Mouse (Mus musculus) liver, embryonic 14.5 days (tissue): ENCODE measurements around the gene Krtap1-5. TPM values are rescaled to one million over a fixed set of nuclear protein-coding genes. Genes with fewer than 3 reads are reported as not detected.

Experiments
- ATAC-seq: fragments of 200-750 bp; cut with Nextera tagmentation; 2 replicates; pipeline ENCODE4 v1.8.0; 2017; ENCODE audit warnings: moderate number of reproducible peaks, mild to moderate bottlenecking, moderate library complexity; ENCODE audit not compliant: insufficient read depth
- DNase-seq, 3 experiments: peaks; one replicate each; pipeline ENCODE4 v3.0.0-alpha.2; 2012 to 2013; ENCODE audit warnings: low read depth in 3 of 3, low spot score in 3 of 3
- H3K27ac ChIP-seq: fragments of 300-500 bp; sonication (generic); 2 replicates; pipeline ENCODE4 v1.5.1; 2014; ENCODE audit warnings: moderate library complexity, mild to moderate bottlenecking, control low read depth, inconsistent platforms
- H3K27me3 ChIP-seq: fragments of 300-500 bp; sonication (generic); 2 replicates; pipeline ENCODE4 v1.6.1; 2014; ENCODE audit warnings: mild to moderate bottlenecking, low read length, moderate library complexity; ENCODE audit not compliant: control insufficient read depth, insufficient read depth
- H3K36me3 ChIP-seq: fragments of 300-500 bp; sonication (generic); replicated peaks from 2 replicates; pipeline ENCODE4 v1.6.1; 2014; ENCODE audit warnings: low read depth; ENCODE audit not compliant: control insufficient read depth, insufficient read depth
- H3K4me1 ChIP-seq, 2 experiments: fragments of 200-500 bp in 1 of 2; fragments of 300-500 bp in 1 of 2; sonication (generic) in 1 of 2; replicated peaks; 2 replicates each; pipeline ENCODE4 v1.6.1; 2012 to 2014; ENCODE audit warnings: antibody characterized with exemption in 1 of 2, inconsistent platforms in 1 of 2, low read length in 1 of 2; ENCODE audit not compliant: control insufficient read depth in 2 of 2, insufficient read depth in 2 of 2
- H3K4me2 ChIP-seq: fragments of 300-500 bp; sonication (generic); 2 replicates; pipeline ENCODE4 v1.6.1; 2014; ENCODE audit warnings: low read depth, mild to moderate bottlenecking, control low read depth, moderate library complexity
- H3K4me3 ChIP-seq, 2 experiments: fragments of 200-500 bp in 1 of 2; fragments of 300-500 bp in 1 of 2; sonication (generic) in 1 of 2; 2 replicates each; pipeline ENCODE4 v1.5.1; 2012 to 2014; ENCODE audit warnings: low read depth in 2 of 2, low read length in 2 of 2, mild to moderate bottlenecking in 2 of 2, control low read depth in 1 of 2, inconsistent platforms in 1 of 2, moderate library complexity in 1 of 2; ENCODE audit not compliant: insufficient read depth in 1 of 2
- H3K9ac ChIP-seq: fragments of 300-500 bp; sonication (generic); replicated peaks from 2 replicates; pipeline ENCODE4 v1.6.1; 2014; ENCODE audit warnings: mild to moderate bottlenecking, control low read depth, moderate library complexity
- H3K9me3 ChIP-seq: fragments of 300-500 bp; sonication (generic); 2 replicates; pipeline ENCODE4 v1.6.1; 2016; ENCODE audit warnings: low read length, mixed read lengths; ENCODE audit not compliant: control insufficient read depth
- CTCF ChIP-seq: IDR thresholded peaks from 2 replicates; pipeline ENCODE4 v1.5.1; 2016; ENCODE audit warnings: antibody characterized with exemption, low read depth, control low read depth
- EP300 ChIP-seq: IDR thresholded peaks from 2 replicates; pipeline ENCODE4 v1.6.1; 2016; ENCODE audit warnings: antibody characterized with exemption, low read depth
- WGBS: fragments of 180-500 bp; shearing (Covaris S2); extraction: QIAGEN DNeasy Blood & Tissue Kit; methylation state at CpG from one replicate; pipeline ENCODE4 v1.1.7; 2014; ENCODE audit not compliant: insufficient replicate concordance; 5-methylcytosine and 5-hydroxymethylcytosine counted together
- polyA plus RNA-seq, 2 experiments: library from polyadenylated mRNA; depleted of rRNA in 1 of 2; stranded (reverse) in 1 of 2; unstranded in 1 of 2; fragments of >200 nt; fragmentation: Nextera tagmentation in 1 of 2; extraction: Ambion mirVana in 1 of 2; gene quantifications; 2 replicates each; pipeline versions ENCODE4 v1.2.1 to v1.2.3; 2012 to 2014

Krtap1-5 gene
- polyA plus RNA-seq, 2 experiments: not detected

DNA sequence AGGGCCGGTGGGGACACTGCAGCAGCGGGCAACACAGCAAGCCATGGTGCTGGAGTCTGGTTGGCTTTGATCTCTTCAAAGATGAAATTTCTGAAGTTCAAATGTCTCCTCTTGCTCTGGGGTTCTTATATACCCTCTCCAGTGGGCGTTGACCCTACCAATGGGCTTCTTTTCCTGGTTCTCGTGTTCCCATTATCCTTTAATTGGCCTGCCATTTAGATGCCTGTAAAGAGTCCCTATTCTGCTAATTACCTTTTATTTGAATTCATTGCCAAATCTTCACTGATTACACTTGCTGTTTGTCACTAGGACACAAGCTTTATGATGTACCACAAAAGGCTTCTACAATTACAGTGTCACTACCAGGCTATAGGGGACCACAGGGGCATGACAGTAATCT lies 30.1 kb downstream of the Krtap1-5 start, which contains the start of gene Krtap3-3:
Krtap3-3 (minus strand) TSS at position 101 of the 400 bp plus-strand sequence.
- no peak within 1 kb of the TSS for H3K27ac ChIP-seq
- no peaks in the 10 kb centered on the region for H3K27me3 ChIP-seq
- no peaks in the 10 kb centered on the region for H3K4me1 ChIP-seq
- 60% methylated on average over 4 of the region's 4 CpGs for WGBS
- H3K4me2 ChIP-seq: no peak within 1 kb of the TSS
- no peak for TF ChIP-seq EP300
- no peak for TF ChIP-seq CTCF
- no peak within 1 kb of the TSS for H3K9ac ChIP-seq
- DNase-seq (no peak), ATAC-seq (no peak)
- no peaks in the 10 kb centered on the region for H3K9me3 ChIP-seq
- no peak within 1 kb of the TSS for H3K4me3 ChIP-seq
- H3K36me3 ChIP-seq: no peaks in the 10 kb centered on the region

DNA sequence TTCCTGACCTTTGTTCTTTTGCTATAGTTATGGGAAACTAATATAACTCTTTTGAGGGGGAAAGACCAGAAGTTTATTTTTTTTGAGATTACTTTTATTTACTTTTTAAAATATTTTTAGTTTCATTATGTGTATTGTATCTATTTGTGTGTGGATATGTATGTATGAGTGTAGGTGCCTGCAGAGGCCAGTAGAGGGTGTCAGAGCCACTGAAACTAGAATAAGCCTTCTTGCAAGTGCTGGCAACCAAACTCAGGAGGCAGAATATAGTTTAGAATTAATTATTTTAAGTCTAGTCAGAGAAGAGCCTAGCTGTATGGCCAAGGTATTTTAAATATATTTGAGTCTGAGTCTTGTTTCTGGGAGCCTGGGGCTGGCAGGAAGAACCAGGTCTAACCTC lies 32.9 kb downstream of the Krtap1-5 start:
- H3K36me3 ChIP-seq: no peaks in the 10 kb centered on the region
- no peak for ATAC-seq
- no peak for DNase-seq
- H3K9me3 ChIP-seq: no peaks in the 10 kb centered on the region
- H3K27me3 ChIP-seq: no peaks in the 10 kb centered on the region
- no peak overlapping the region for H3K9ac ChIP-seq
- no peak overlapping the region for H3K27ac ChIP-seq
- H3K4me3 ChIP-seq: no peak overlapping the region
- no peak for TF ChIP-seq CTCF
- no peak for TF ChIP-seq EP300
- no peaks in the 10 kb centered on the region for H3K4me1 ChIP-seq
- H3K4me2 ChIP-seq: no peak overlapping the region

DNA sequence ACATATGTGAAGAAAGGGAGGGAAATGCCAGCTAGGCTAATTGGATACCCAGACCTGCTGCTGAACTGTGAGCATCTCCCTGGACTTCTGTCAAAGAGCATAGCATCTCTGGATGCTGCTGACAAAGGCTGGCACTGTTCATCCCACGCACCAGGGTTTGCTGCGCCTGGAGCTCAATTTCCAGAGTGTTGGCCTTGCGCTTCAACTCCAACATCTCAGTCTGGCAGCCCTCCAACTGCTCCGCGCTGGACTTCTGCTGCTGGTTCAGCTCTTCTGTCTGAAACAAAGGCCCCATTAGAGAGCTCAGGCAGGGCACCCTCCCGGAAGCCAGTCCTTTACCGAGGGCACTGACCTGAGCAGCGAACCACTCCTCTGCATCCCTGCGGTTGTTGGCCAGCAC lies 41.1 kb downstream of the Krtap1-5 start:
- H3K4me1 ChIP-seq: no peaks in the 10 kb centered on the region
- WGBS: 75% methylated on average over 9 of the region's 9 CpGs
- TF ChIP-seq CTCF (no peak), EP300 (no peak)
- no peak for ATAC-seq
- no peak overlapping the region for H3K4me2 ChIP-seq
- no peaks in the 10 kb centered on the region for H3K27me3 ChIP-seq
- DNase-seq: no peak
- H3K9me3 ChIP-seq: no peaks in the 10 kb centered on the region
- no peaks in the 10 kb centered on the region for H3K36me3 ChIP-seq
- H3K4me3 ChIP-seq: no peak overlapping the region
- H3K9ac ChIP-seq: no peak overlapping the region
- no peak overlapping the region for H3K27ac ChIP-seq

Other genes starting within 250 kb of the Krtap1-5 start
Only the 30 nearest of the 36 such genes appear.
- 0.02 TPM in 1 of 2 replicates, not detected in the other for gene Krt28, start 206.1 kb downstream of the Krtap1-5 start, polyA plus RNA-seq (2012; rRNA removed)
- gene Krt28, start 206.1 kb downstream of the Krtap1-5 start, polyA plus RNA-seq (2014; fragmentation: Nextera tagmentation; extraction: Ambion mirVana): not detected in 2 replicates
- gene Krt10, start 191.7 kb downstream of the Krtap1-5 start, polyA plus RNA-seq (2012; rRNA removed): 1.3 and 1.6 TPM in 2 replicates
- gene Krt10, start 191.7 kb downstream of the Krtap1-5 start, polyA plus RNA-seq (2014; fragmentation: Nextera tagmentation; extraction: Ambion mirVana): 3.2 and 5.1 TPM in 2 replicates
- not detected in 2 replicates for gene Krt12, start 158.8 kb downstream of the Krtap1-5 start, polyA plus RNA-seq (2012; rRNA removed)
- gene Krt12, start 158.8 kb downstream of the Krtap1-5 start, polyA plus RNA-seq (2014; fragmentation: Nextera tagmentation; extraction: Ambion mirVana): not detected in 2 replicates
- gene Krt20, start 142.9 kb downstream of the Krtap1-5 start, polyA plus RNA-seq (2012; rRNA removed): 8.5 and 15.2 TPM in 2 replicates
- 20.0 and 21.6 TPM in 2 replicates for gene Krt20, start 142.9 kb downstream of the Krtap1-5 start, polyA plus RNA-seq (2014; fragmentation: Nextera tagmentation; extraction: Ambion mirVana)
- 0.24 and 0.32 TPM in 2 replicates for gene Krt23, start 87.9 kb downstream of the Krtap1-5 start, polyA plus RNA-seq (2012; rRNA removed)
- gene Krt23, start 87.9 kb downstream of the Krtap1-5 start, polyA plus RNA-seq (2014; fragmentation: Nextera tagmentation; extraction: Ambion mirVana): 0.24 and 1.00 TPM in 2 replicates
- gene Krt39, start 59.7 kb downstream of the Krtap1-5 start, polyA plus RNA-seq (2012; rRNA removed): not detected in 2 replicates
- not detected in 2 replicates for gene Krt39, start 59.7 kb downstream of the Krtap1-5 start, polyA plus RNA-seq (2014; fragmentation: Nextera tagmentation; extraction: Ambion mirVana)
- not detected in 2 replicates for gene Krt40, start 37.9 kb downstream of the Krtap1-5 start, polyA plus RNA-seq (2012; rRNA removed)
- not detected in 2 replicates for gene Krt40, start 37.9 kb downstream of the Krtap1-5 start, polyA plus RNA-seq (2014; fragmentation: Nextera tagmentation; extraction: Ambion mirVana)
- gene Krtap3-3, start 30.2 kb downstream of the Krtap1-5 start, polyA plus RNA-seq (2012; rRNA removed): not detected in 2 replicates
- not detected in 2 replicates for gene Krtap3-3, start 30.2 kb downstream of the Krtap1-5 start, polyA plus RNA-seq (2014; fragmentation: Nextera tagmentation; extraction: Ambion mirVana)
- not detected in 2 replicates for gene Krtap3-2, start 24.2 kb downstream of the Krtap1-5 start, polyA plus RNA-seq (2012; rRNA removed)
- not detected in 2 replicates for gene Krtap3-2, start 24.2 kb downstream of the Krtap1-5 start, polyA plus RNA-seq (2014; fragmentation: Nextera tagmentation; extraction: Ambion mirVana)
- not detected in 2 replicates for gene Gm11939, start 21.6 kb downstream of the Krtap1-5 start, polyA plus RNA-seq (2012; rRNA removed)
- not detected in 2 replicates for gene Gm11939, start 21.6 kb downstream of the Krtap1-5 start, polyA plus RNA-seq (2014; fragmentation: Nextera tagmentation; extraction: Ambion mirVana)
- not detected in 2 replicates for gene Krtap3-1, start 14.4 kb downstream of the Krtap1-5 start, polyA plus RNA-seq (2012; rRNA removed)
- not detected in 2 replicates for gene Krtap3-1, start 14.4 kb downstream of the Krtap1-5 start, polyA plus RNA-seq (2014; fragmentation: Nextera tagmentation; extraction: Ambion mirVana)
- gene Krtap1-4, start 2.6 kb upstream of the Krtap1-5 start, polyA plus RNA-seq (2012; rRNA removed): not detected in 2 replicates
- not detected in 2 replicates for gene Krtap1-4, start 2.6 kb upstream of the Krtap1-5 start, polyA plus RNA-seq (2014; fragmentation: Nextera tagmentation; extraction: Ambion mirVana)
- not detected in 2 replicates for gene Krtap1-3, start 10.3 kb upstream of the Krtap1-5 start, polyA plus RNA-seq (2012; rRNA removed)
- not detected in 2 replicates for gene Krtap1-3, start 10.3 kb upstream of the Krtap1-5 start, polyA plus RNA-seq (2014; fragmentation: Nextera tagmentation; extraction: Ambion mirVana)
- gene Krtap9-3, start 17.1 kb upstream of the Krtap1-5 start, polyA plus RNA-seq (2012; rRNA removed): not detected in 2 replicates
- not detected in 2 replicates for gene Krtap9-3, start 17.1 kb upstream of the Krtap1-5 start, polyA plus RNA-seq (2014; fragmentation: Nextera tagmentation; extraction: Ambion mirVana)
- gene Gm11938, start 22.3 kb upstream of the Krtap1-5 start, polyA plus RNA-seq (2012; rRNA removed): not detected in 2 replicates
- gene Gm11938, start 22.3 kb upstream of the Krtap1-5 start, polyA plus RNA-seq (2014; fragmentation: Nextera tagmentation; extraction: Ambion mirVana): not detected in 2 replicates
- gene Gm11937, start 29.2 kb upstream of the Krtap1-5 start, polyA plus RNA-seq (2012; rRNA removed): not detected in 2 replicates
- gene Gm11937, start 29.2 kb upstream of the Krtap1-5 start, polyA plus RNA-seq (2014; fragmentation: Nextera tagmentation; extraction: Ambion mirVana): not detected in 2 replicates
- not detected in 2 replicates for gene Krtap2-4, start 33.8 kb upstream of the Krtap1-5 start, polyA plus RNA-seq (2012; rRNA removed)
- not detected in 2 replicates for gene Krtap2-4, start 33.8 kb upstream of the Krtap1-5 start, polyA plus RNA-seq (2014; fragmentation: Nextera tagmentation; extraction: Ambion mirVana)
- gene Gm11562, start 39.4 kb upstream of the Krtap1-5 start, polyA plus RNA-seq (2012; rRNA removed): not detected in 2 replicates
- gene Gm11562, start 39.4 kb upstream of the Krtap1-5 start, polyA plus RNA-seq (2014; fragmentation: Nextera tagmentation; extraction: Ambion mirVana): not detected in 2 replicates
- gene Krtap4-1, start 47.2 kb upstream of the Krtap1-5 start, polyA plus RNA-seq (2012; rRNA removed): not detected in 2 replicates
- not detected in 2 replicates for gene Krtap4-1, start 47.2 kb upstream of the Krtap1-5 start, polyA plus RNA-seq (2014; fragmentation: Nextera tagmentation; extraction: Ambion mirVana)
- gene Krtap4-2, start 54.1 kb upstream of the Krtap1-5 start, polyA plus RNA-seq (2012; rRNA removed): not detected in 2 replicates
- not detected in 2 replicates for gene Krtap4-2, start 54.1 kb upstream of the Krtap1-5 start, polyA plus RNA-seq (2014; fragmentation: Nextera tagmentation; extraction: Ambion mirVana)
- gene Krtap4-7, start 63.1 kb upstream of the Krtap1-5 start, polyA plus RNA-seq (2012; rRNA removed): not detected in 2 replicates
- not detected in 2 replicates for gene Krtap4-7, start 63.1 kb upstream of the Krtap1-5 start, polyA plus RNA-seq (2014; fragmentation: Nextera tagmentation; extraction: Ambion mirVana)
- gene Gm11555, start 69.2 kb upstream of the Krtap1-5 start, polyA plus RNA-seq (2012; rRNA removed): not detected in 2 replicates
- not detected in 2 replicates for gene Gm11555, start 69.2 kb upstream of the Krtap1-5 start, polyA plus RNA-seq (2014; fragmentation: Nextera tagmentation; extraction: Ambion mirVana)
- not detected in 2 replicates for gene Gm11563, start 77.9 kb upstream of the Krtap1-5 start, polyA plus RNA-seq (2012; rRNA removed)
- not detected in 2 replicates for gene Gm11563, start 77.9 kb upstream of the Krtap1-5 start, polyA plus RNA-seq (2014; fragmentation: Nextera tagmentation; extraction: Ambion mirVana)
- not detected in 2 replicates for gene Krtap4-6, start 84.9 kb upstream of the Krtap1-5 start, polyA plus RNA-seq (2012; rRNA removed)
- gene Krtap4-6, start 84.9 kb upstream of the Krtap1-5 start, polyA plus RNA-seq (2014; fragmentation: Nextera tagmentation; extraction: Ambion mirVana): not detected in 2 replicates
- not detected in 2 replicates for gene Gm14190, start 109.7 kb upstream of the Krtap1-5 start, polyA plus RNA-seq (2012; rRNA removed)
- not detected in 2 replicates for gene Gm14190, start 109.7 kb upstream of the Krtap1-5 start, polyA plus RNA-seq (2014; fragmentation: Nextera tagmentation; extraction: Ambion mirVana)
- not detected in 2 replicates for gene Gm14180, start 153.3 kb upstream of the Krtap1-5 start, polyA plus RNA-seq (2012; rRNA removed)
- gene Gm14180, start 153.3 kb upstream of the Krtap1-5 start, polyA plus RNA-seq (2014; fragmentation: Nextera tagmentation; extraction: Ambion mirVana): not detected in 2 replicates
- not detected in 2 replicates for gene Gm11595, start 191.9 kb upstream of the Krtap1-5 start, polyA plus RNA-seq (2012; rRNA removed)
- gene Gm11595, start 191.9 kb upstream of the Krtap1-5 start, polyA plus RNA-seq (2014; fragmentation: Nextera tagmentation; extraction: Ambion mirVana): not detected in 2 replicates
- gene Krtap4-8, start 199.7 kb upstream of the Krtap1-5 start, polyA plus RNA-seq (2012; rRNA removed): not detected in 2 replicates
- not detected in 2 replicates for gene Krtap4-8, start 199.7 kb upstream of the Krtap1-5 start, polyA plus RNA-seq (2014; fragmentation: Nextera tagmentation; extraction: Ambion mirVana)
- not detected in 2 replicates for gene Krtap4-9, start 204.2 kb upstream of the Krtap1-5 start, polyA plus RNA-seq (2012; rRNA removed)
- gene Krtap4-9, start 204.2 kb upstream of the Krtap1-5 start, polyA plus RNA-seq (2014; fragmentation: Nextera tagmentation; extraction: Ambion mirVana): not detected in 2 replicates
- not detected in 2 replicates for gene Gm11596, start 212.5 kb upstream of the Krtap1-5 start, polyA plus RNA-seq (2012; rRNA removed)
- gene Gm11596, start 212.5 kb upstream of the Krtap1-5 start, polyA plus RNA-seq (2014; fragmentation: Nextera tagmentation; extraction: Ambion mirVana): not detected in 2 replicates